Mouse (Mus musculus) MEL (cell line): ENCODE measurements at regions not wholly inside any gene's neighbourhood (a gene's known extent, or its start where the extent isn't known, plus 50 kb on each side); places are given as distances from the start of the nearest gene placed in this dataset.

Source experiments
- DNase-seq: peaks from one replicate; pipeline ENCODE4 v3.0.0; 2011; ENCODE audit warnings: low read depth, low spot score
- H3K27ac ChIP-seq: 2 replicates; pipeline ENCODE4 v1.5.1; 2012; ENCODE audit warnings: low read depth, mild to moderate bottlenecking, control low read depth, low read length, moderate library complexity; ENCODE audit not compliant: control insufficient read depth
- H3K27me3 ChIP-seq, 2 experiments: fragments of 150-350 bp in 1 of 2; sonication (generic) in 1 of 2; 2 replicates each; pipeline ENCODE4 v1.6.1; 2012; ENCODE audit warnings: low read length in 2 of 2, mild to moderate bottlenecking in 2 of 2, improper control_type of control experiment in 1 of 2, moderate library complexity in 1 of 2; ENCODE audit not compliant: insufficient read depth in 2 of 2, control insufficient read depth in 1 of 2
- H3K36me3 ChIP-seq, 2 experiments: 2 replicates each; pipeline ENCODE4 v1.6.1; 2012 to 2014; ENCODE audit warnings: low read length in 2 of 2, improper control_type of control experiment in 1 of 2, inconsistent platforms in 1 of 2, mild to moderate bottlenecking in 1 of 2; ENCODE audit not compliant: insufficient read depth in 2 of 2, control insufficient read depth in 1 of 2
- H3K4me1 ChIP-seq, 2 experiments: fragments of 150-350 bp in 1 of 2; sonication (generic) in 1 of 2; 2 replicates each; pipeline ENCODE4 v1.6.1; 2012; ENCODE audit warnings: low read length in 2 of 2, improper control_type of control experiment in 1 of 2, mild to moderate bottlenecking in 1 of 2; ENCODE audit not compliant: insufficient read depth in 2 of 2, control insufficient read depth in 1 of 2
- H3K4me3 ChIP-seq, 2 experiments: fragments of 150-350 bp in 1 of 2; sonication (generic) in 1 of 2; 2 replicates each; pipeline ENCODE4 v1.5.1; 2012; ENCODE audit warnings: low read depth in 2 of 2, low read length in 2 of 2, mild to moderate bottlenecking in 2 of 2, moderate library complexity in 2 of 2, control low read depth in 1 of 2, improper control_type of control experiment in 1 of 2; ENCODE audit not compliant: control insufficient read depth in 1 of 2, insufficient read depth in 1 of 2
- H3K79me2 ChIP-seq: 2 replicates; pipeline ENCODE4 v1.6.1; 2012; ENCODE audit warnings: mild to moderate bottlenecking, low read length, moderate library complexity; ENCODE audit not compliant: control insufficient read depth, poor library complexity, insufficient read depth
- H3K9ac ChIP-seq: 2 replicates; pipeline ENCODE4 v1.6.1; 2012; ENCODE audit warnings: low read depth, mild to moderate bottlenecking, control low read depth, low read length, moderate library complexity; ENCODE audit not compliant: control insufficient read depth, poor library complexity, severe bottlenecking
- H3K9me3 ChIP-seq: fragments of 150-350 bp; sonication (generic); replicated peaks from 2 replicates; pipeline ENCODE4 v1.6.1; 2012; ENCODE audit warnings: mild to moderate bottlenecking, low read length, improper control_type of control experiment, moderate library complexity; ENCODE audit not compliant: insufficient read depth
- CHD1 ChIP-seq: IDR thresholded peaks from 2 replicates; pipeline ENCODE4 v1.6.1; 2012; ENCODE audit warnings: low read depth, mild to moderate bottlenecking, inconsistent platforms, low read length, improper control_type of control experiment
- CTCF ChIP-seq, 3 experiments: IDR thresholded peaks in 2 of 3; conservative IDR thresholded peaks in 1 of 3; 2 replicates each; pipeline ENCODE4 v1.5.1; 2011 to 2012; ENCODE audit warnings: low read length in 3 of 3, low read depth in 2 of 3, mild to moderate bottlenecking in 2 of 3, improper control_type of control experiment in 1 of 3, inconsistent platforms in 1 of 3, mixed read lengths in 1 of 3, moderate library complexity in 1 of 3; ENCODE audit not compliant: control insufficient read depth in 1 of 3, insufficient read depth in 1 of 3, poor library complexity in 1 of 3, severe bottlenecking in 1 of 3
- GATA1 ChIP-seq: IDR thresholded peaks from 2 replicates; pipeline ENCODE4 v1.6.1; 2011; ENCODE audit warnings: low read depth, low read length, improper control_type of control experiment
- MAZ ChIP-seq: IDR thresholded peaks from 2 replicates; pipeline ENCODE4 v1.6.1; 2012; ENCODE audit warnings: low read depth, mild to moderate bottlenecking, inconsistent platforms, low read length, improper control_type of control experiment
- MEF2A ChIP-seq: IDR thresholded peaks from 2 replicates; pipeline ENCODE4 v1.6.1; 2014; ENCODE audit warnings: low read depth, mild to moderate bottlenecking, inconsistent platforms, low read length, improper control_type of control experiment; ENCODE audit not compliant: poor library complexity, insufficient replicate concordance, severe bottlenecking; ENCODE audit errors: extremely low read depth
- MYB ChIP-seq: IDR thresholded peaks from 2 replicates; pipeline ENCODE4 v1.6.1; 2011; ENCODE audit warnings: mild to moderate bottlenecking, low read depth, low read length, improper control_type of control experiment
- RAD21 ChIP-seq: IDR thresholded peaks from 2 replicates; pipeline ENCODE4 v1.6.1; 2011; ENCODE audit warnings: mild to moderate bottlenecking, low read depth, low read length, improper control_type of control experiment
- RCOR1 ChIP-seq: IDR thresholded peaks from 2 replicates; pipeline ENCODE4 v1.6.1; 2012; ENCODE audit warnings: low read depth, mild to moderate bottlenecking, inconsistent platforms, low read length, improper control_type of control experiment
- TCF12 ChIP-seq: IDR thresholded peaks from 2 replicates; pipeline ENCODE4 v1.6.1; 2014; ENCODE audit warnings: low read depth, mild to moderate bottlenecking, inconsistent platforms, low read length, improper control_type of control experiment, moderate library complexity
- UBTF ChIP-seq: IDR thresholded peaks from 2 replicates; pipeline ENCODE4 v1.6.1; 2012; ENCODE audit warnings: low read depth, mild to moderate bottlenecking, inconsistent platforms, low read length, improper control_type of control experiment, moderate library complexity, borderline replicate concordance; ENCODE audit not compliant: insufficient read depth

GRCm38 (mm10) chr1:4722333-4722931 lies 85.3 kb upstream of the Gm37988 start:
- Histone ChIP-seq H3K27ac (no peak overlapping the region), H3K4me3 (no peak overlapping the region), H3K79me2 (no peaks in the 10 kb centered on the region), H3K27me3 (no peaks in the 10 kb centered on the region)
- TF ChIP-seq MEF2A (no peak), UBTF (no peak), MAZ (no peak), CHD1 (no peak), RCOR1 (no peak), RAD21 (no peak), CTCF (IDR thresholded peaks at IDR 0.05 in 2 of 3, conservative IDR thresholded peaks at IDR 0.05 in 1 of 3; ENCODE audit: control insufficient read depth in 1 of 3, insufficient read depth in 1 of 3, low read depth in 2 of 3, low read length in 3 of 3, poor library complexity in 1 of 3, severe bottlenecking in 1 of 3) (no peak), TCF12 (no peak), GATA1 (no peak), MYB (no peak)
- TF ChIP-seq, all 39 proteins: peak for 0
- DNase-seq, result no peak
- H3K4me1 ChIP-seq, result no peaks in the 10 kb centered on the region
- no peak overlapping the region for H3K9ac ChIP-seq
- H3K9me3 ChIP-seq, result no peaks in the 10 kb centered on the region
- no peaks in the 10 kb centered on the region for H3K36me3 ChIP-seq
